Mouse (Mus musculus) naive thymus-derived CD4-positive, alpha-beta T cell, adult 2 months (primary cell): ENCODE results near the gene Myo19.

Experiments used
- DNase-seq: peaks from one replicate; pipeline ENCODE4 v3.0.0-alpha.2; 2011; ENCODE audit warnings: low read depth

Myo19 gene

GRCm38 (mm10) chr11:84945841-84946240, 65.9 kb downstream of the Myo19 start:
- no peak for DNase-seq

DNA sequence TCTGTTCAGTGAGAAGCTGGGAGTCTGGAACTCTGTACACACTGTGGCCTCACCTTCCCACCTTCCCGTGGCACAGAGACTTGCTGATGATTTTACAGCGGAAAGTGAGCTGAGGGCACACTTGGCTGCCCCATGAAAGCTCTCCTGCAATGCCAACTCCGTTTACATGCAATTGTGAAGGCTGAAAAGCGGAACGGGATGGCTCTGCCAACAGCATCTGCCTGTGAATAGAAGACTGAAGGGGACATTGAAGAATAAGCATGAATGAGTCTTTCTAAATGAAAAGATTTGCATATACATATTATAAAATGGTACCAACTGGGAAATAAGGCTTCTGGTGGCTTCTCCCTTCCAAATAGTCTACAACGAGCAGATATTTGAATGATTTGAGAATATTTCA, 67.3 kb downstream of the Myo19 start:
- DNase-seq = no peak

GRCm38 (mm10) chr11:84948114-84948513, 68.2 kb downstream of the Myo19 start:
- DNase-seq = no peak

GRCm38 (mm10) chr11:84948526-84948925, 68.6 kb downstream of the Myo19 start:
- no peak for DNase-seq

- DNase-seq = no peak
Measured at GRCm38 (mm10) chr11:84952611-84953010, 72.7 kb downstream of the Myo19 start.

DNA sequence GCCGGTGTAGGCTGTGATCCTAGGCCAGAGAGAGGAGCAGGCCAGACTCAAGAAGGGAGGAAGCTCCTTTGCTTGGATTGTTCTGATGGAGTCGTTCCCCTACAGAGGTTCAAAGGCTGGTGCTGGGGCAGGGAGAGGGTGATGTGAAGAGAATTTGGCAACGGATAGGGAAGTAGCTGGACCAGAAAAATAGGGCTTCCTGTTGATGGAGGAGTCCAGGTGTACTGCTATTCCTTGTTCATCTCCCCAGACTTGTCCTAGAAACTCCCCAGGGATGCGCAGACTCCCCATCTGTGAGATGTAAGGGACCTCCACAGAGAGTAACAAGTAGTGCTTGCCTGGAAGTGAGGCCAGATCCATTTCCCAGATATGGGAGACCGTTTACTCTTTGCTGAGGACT, 76.5 kb downstream of the Myo19 start:
- DNase-seq = no peak

GRCm38 (mm10) chr11:84957171-84957570, 77.2 kb downstream of the Myo19 start:
- DNase-seq = no peak

GRCm38 (mm10) chr11:84957591-84958270, 77.8 kb downstream of the Myo19 start, which contains the start of gene Car4:
Car4 (plus strand) TSS chr11:84957786.
- DNase-seq = no peak

- DNase-seq = no peak
Measured at GRCm38 (mm10) chr11:84958271-84958630, 78.3 kb downstream of the Myo19 start.

DNA sequence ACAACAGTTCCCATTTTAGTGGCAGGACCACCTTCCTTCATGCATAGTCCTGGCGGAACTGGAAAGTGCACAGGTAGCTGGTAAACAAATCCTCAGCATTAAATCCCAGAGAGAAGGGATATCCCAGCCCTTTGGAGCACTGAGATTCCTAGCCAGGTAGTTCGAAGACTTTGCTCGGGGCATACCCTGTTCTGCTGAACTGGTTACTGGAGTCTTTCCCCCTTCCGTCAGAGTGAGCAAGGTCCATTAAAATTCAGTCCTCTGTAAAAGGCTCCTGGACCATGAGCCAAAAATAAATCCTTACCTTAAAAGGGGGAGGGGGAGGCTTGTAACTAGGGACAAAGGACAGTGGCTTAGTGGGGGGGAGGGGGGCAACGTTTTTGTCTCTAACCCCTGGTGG, 79.2 kb downstream of the Myo19 start:
- no peak for DNase-seq

GRCm38 (mm10) chr11:84959701-84960181, 79.8 kb downstream of the Myo19 start:
- DNase-seq = no peak

DNA sequence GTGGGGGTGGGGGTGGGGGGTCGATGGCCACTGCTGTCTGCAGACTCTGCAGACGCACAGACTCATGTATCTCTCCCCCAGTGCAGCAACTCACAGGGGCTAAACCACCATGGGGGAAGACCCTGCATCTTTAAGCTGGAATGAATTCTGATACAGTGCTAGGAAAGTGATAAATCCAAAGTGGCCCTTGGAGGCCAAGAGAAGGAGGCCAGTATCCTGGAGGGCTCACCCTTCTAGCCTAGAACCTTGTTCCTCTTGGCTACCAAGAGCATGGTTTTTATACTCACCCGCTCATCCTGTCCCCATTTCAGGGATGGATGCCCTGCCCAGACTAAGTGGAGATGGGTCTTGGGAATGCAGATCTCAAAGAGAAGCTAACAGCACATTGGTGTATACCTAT, 80.3 kb downstream of the Myo19 start:
- DNase-seq = no peak

- no peak for DNase-seq
Measured at GRCm38 (mm10) chr11:84960780-84961179, 80.8 kb downstream of the Myo19 start.
